Mouse (Mus musculus): ENCODE measurements around the gene Rnf214. TPM values are rescaled to one million over a fixed set of nuclear protein-coding genes. Genes with fewer than 3 reads are reported as not detected.
A peak's percentile ranks its signal among the peaks of the same experiment; 100 is the strongest.
"Not testable (repeated sequence)": the region's sequence is repeated elsewhere in the genome, so short reads cannot be mapped to it uniquely, and the experiment has no call there.

Gene Rnf214
- polyA plus RNA-seq, 1 experiment from 2014 or later = 62.2 TPM

GRCm38 (mm10) chr9:45846891-45847460, 59.7 kb downstream of the Rnf214 start:
- H3K36me3 ChIP-seq = no peaks in the 10 kb centered on the region
- H3K27me3 ChIP-seq = no peaks in the 10 kb centered on the region
- no peak overlapping the region for H3K27ac ChIP-seq
- no peak for ATAC-seq (ENCODE audit: insufficient number of reproducible peaks, insufficient read depth, low FRiP score, low TSS enrichment)
- no peaks in the 10 kb centered on the region for H3K9me3 ChIP-seq
- H3K4me2 ChIP-seq (replicated peaks) = no peak overlapping the region
- 0 out of 2 replicates have a peak, but pooled peaks cover 3% of the 10 kb centered on the region for H3K4me1 ChIP-seq
- 88% methylated on average over 5 of the region's 5 CpGs for WGBS
- no peak overlapping the region for H3K9ac ChIP-seq
- H3K4me3 ChIP-seq = no peak overlapping the region

DNA sequence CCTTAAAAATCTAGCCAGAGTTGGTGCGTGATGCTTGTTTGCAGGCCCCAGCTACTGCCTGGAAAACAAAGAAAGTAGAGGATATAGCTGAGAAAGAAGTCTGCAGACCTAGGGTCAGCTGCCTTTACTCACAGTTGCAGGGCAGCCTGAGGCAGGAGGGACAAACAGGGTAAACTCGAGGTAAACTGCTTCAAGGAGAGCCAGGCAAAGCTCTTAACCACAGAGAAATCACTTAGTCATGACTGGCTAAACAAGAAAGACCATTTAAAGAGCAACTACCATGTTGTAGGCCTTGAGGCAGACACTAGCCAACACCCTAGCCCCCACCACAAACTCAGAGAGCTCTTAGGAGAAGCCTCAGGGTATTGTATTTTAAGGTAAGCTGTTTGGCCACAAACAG, 60.5 kb downstream of the Rnf214 start:
- H3K4me1 ChIP-seq; ATAC-seq (ENCODE audit: insufficient number of reproducible peaks, insufficient read depth, low FRiP score, low TSS enrichment); H3K27me3 ChIP-seq; H3K4me3 ChIP-seq; H3K36me3 ChIP-seq; H3K9ac ChIP-seq; H3K9me3 ChIP-seq; H3K27ac ChIP-seq; H3K4me2 ChIP-seq (replicated peaks): not testable (repeated sequence)
- WGBS = 65% methylated on average over 2 of the region's 2 CpGs

GRCm38 (mm10) chr9:45845541-45845940, 61.2 kb downstream of the Rnf214 start:
- Histone ChIP-seq H3K4me3 (no peak overlapping the region), H3K9me3 (no peaks in the 10 kb centered on the region), H3K36me3 (no peaks in the 10 kb centered on the region), H3K27ac (no peak overlapping the region), H3K9ac (no peak overlapping the region), H3K27me3 (no peaks in the 10 kb centered on the region), H3K4me2 (replicated peaks) (no peak overlapping the region), H3K4me1 (peaks cover 12% of the 10 kb centered on the region; the same call in 1 of the 2 replicates)
- no peak for ATAC-seq (ENCODE audit: insufficient number of reproducible peaks, insufficient read depth, low FRiP score, low TSS enrichment)
- WGBS = 88% methylated on average over 3 of the region's 3 CpGs

DNA sequence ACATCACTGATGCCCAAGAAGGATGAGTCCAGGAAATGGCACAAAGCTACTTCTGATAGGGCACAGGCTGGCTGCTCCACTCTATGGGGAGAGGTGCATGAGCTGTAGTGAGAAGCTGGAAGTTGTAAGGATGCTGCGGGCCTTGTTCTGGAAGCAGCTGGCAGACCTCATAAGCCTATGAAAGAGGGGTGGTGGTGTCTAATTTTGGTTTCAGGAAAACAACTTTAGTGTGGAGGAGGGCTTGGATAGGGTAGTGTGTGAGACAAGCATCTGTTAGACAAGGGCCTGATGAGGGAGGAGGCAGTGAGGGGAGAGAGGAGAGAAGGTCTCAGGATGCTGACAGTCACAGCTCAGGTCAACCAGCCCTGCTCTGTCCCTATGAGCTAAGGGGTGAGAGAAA, 62.9 kb downstream of the Rnf214 start:
- H3K4me3 ChIP-seq = no peak overlapping the region
- H3K27ac ChIP-seq = no peak overlapping the region
- ATAC-seq (ENCODE audit: insufficient number of reproducible peaks, insufficient read depth, low FRiP score, low TSS enrichment) = no peak
- H3K4me1 ChIP-seq = peaks cover 25% of the 10 kb centered on the region
- H3K4me2 ChIP-seq (replicated peaks) = no peak overlapping the region
- H3K9ac ChIP-seq = no peak overlapping the region
- no peaks in the 10 kb centered on the region for H3K36me3 ChIP-seq
- no peaks in the 10 kb centered on the region for H3K9me3 ChIP-seq
- WGBS = 96% methylated on average over 1 of the region's 1 CpGs
- no peaks in the 10 kb centered on the region for H3K27me3 ChIP-seq

DNA sequence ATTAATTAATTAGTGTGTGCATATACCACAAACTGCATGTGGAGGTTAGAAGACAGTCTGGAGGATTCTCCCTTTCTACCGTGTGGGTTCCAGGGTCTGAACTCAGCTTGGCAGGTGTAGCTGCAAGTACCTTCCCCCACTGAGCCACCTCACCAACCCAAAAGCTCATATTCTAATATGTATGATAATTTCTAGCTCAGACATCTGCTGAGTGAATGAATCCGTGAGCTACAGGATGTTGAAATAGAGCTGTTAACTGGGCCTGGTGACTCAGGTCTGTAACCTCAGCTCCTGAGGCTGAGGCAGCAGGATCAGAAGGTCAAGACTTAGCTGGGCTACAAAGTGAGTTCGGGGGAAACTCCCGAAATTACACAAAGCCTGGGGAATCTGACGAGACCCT, 63.7 kb downstream of the Rnf214 start:
- no peak overlapping the region for H3K4me3 ChIP-seq
- no peak for ATAC-seq (ENCODE audit: insufficient number of reproducible peaks, insufficient read depth, low FRiP score, low TSS enrichment)
- H3K36me3 ChIP-seq = no peaks in the 10 kb centered on the region
- peaks cover 25% of the 10 kb centered on the region for H3K4me1 ChIP-seq
- no peak overlapping the region for H3K9ac ChIP-seq
- H3K27ac ChIP-seq = no peak overlapping the region
- H3K9me3 ChIP-seq = no peaks in the 10 kb centered on the region
- WGBS = 84% methylated on average over 5 of the region's 5 CpGs
- no peaks in the 10 kb centered on the region for H3K27me3 ChIP-seq
- H3K4me2 ChIP-seq (replicated peaks) = no peak overlapping the region

DNA sequence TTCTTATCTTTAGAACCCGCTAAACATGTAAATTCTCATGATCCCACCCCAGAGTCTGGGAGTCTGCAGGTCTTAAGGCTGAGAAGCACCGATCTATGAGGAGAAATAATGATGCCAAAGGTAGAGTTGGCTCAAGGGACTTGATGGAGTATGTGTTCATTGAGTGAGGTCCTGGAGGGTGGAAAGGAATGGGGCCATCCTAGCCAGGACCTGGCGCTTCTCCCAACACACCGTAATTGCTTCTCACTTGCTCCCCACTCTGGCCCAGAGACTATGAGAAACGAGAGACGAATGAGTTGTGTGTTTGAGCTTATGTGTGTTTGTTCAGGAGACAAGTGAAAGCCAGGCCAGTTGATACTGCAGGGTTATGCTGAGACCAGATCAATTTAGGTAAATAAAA, 65.3 kb downstream of the Rnf214 start:
- no peak for ATAC-seq (ENCODE audit: insufficient number of reproducible peaks, insufficient read depth, low FRiP score, low TSS enrichment)
- 85% methylated on average over 6 of the region's 6 CpGs for WGBS
- no peaks in the 10 kb centered on the region for H3K9me3 ChIP-seq

GRCm38 (mm10) chr9:45840331-45840730, 66.4 kb downstream of the Rnf214 start:
- Histone ChIP-seq H3K36me3 (no peaks in the 10 kb centered on the region), H3K4me2 (replicated peaks) (peak overlapping the region; percentile 89), H3K9ac (peak overlapping the region; percentile 89), H3K27me3 (no peaks in the 10 kb centered on the region), H3K4me3 (peak overlapping the region; percentile 78), H3K27ac (no peak overlapping the region), H3K4me1 (peaks cover 25% of the 10 kb centered on the region), H3K9me3 (no peaks in the 10 kb centered on the region)
- WGBS = 66% methylated on average over 5 of the region's 5 CpGs
- ATAC-seq (ENCODE audit: insufficient number of reproducible peaks, insufficient read depth, low FRiP score, low TSS enrichment) = no peak

More for the DNA sequence above, 65.3 kb downstream of the Rnf214 start:
- Histone ChIP-seq H3K27ac (no peak overlapping the region), H3K9ac (no peak overlapping the region), H3K4me2 (replicated peaks) (no peak overlapping the region), H3K4me1 (peaks cover 25% of the 10 kb centered on the region), H3K36me3 (no peaks in the 10 kb centered on the region), H3K27me3 (no peaks in the 10 kb centered on the region), H3K4me3 (no peak overlapping the region)

GRCm38 (mm10) chr9:45839982-45840300, 66.8 kb downstream of the Rnf214 start:
- 77% methylated on average over 7 of the region's 7 CpGs for WGBS
- H3K4me2 ChIP-seq (replicated peaks) = peak overlapping the region; percentile 89
- peaks cover 25% of the 10 kb centered on the region for H3K4me1 ChIP-seq
- no peaks in the 10 kb centered on the region for H3K9me3 ChIP-seq
- H3K4me3 ChIP-seq = peak overlapping the region; percentile 78
- no peaks in the 10 kb centered on the region for H3K36me3 ChIP-seq
- H3K9ac ChIP-seq = peak overlapping the region; percentile 89
- ATAC-seq (ENCODE audit: insufficient number of reproducible peaks, insufficient read depth, low FRiP score, low TSS enrichment) = no peak
- no peak overlapping the region for H3K27ac ChIP-seq
- no peaks in the 10 kb centered on the region for H3K27me3 ChIP-seq

GRCm38 (mm10) chr9:45839139-45839981, 67.4 kb downstream of the Rnf214 start:
- peak overlapping the region; percentile 89 for H3K9ac ChIP-seq
- no peak overlapping the region for H3K27ac ChIP-seq
- ATAC-seq (ENCODE audit: insufficient number of reproducible peaks, insufficient read depth, low FRiP score, low TSS enrichment) = 0 out of 2 replicates have a peak, but pooled peaks have one; percentile 11
- 10% methylated on average over 17 of the region's 17 CpGs for WGBS
- H3K4me1 ChIP-seq = peaks cover 25% of the 10 kb centered on the region
- H3K27me3 ChIP-seq = no peaks in the 10 kb centered on the region
- peak overlapping the region; percentile 89 for H3K4me2 ChIP-seq (replicated peaks)
- H3K4me3 ChIP-seq = peak overlapping the region; percentile 78
- no peaks in the 10 kb centered on the region for H3K36me3 ChIP-seq
- no peaks in the 10 kb centered on the region for H3K9me3 ChIP-seq

DNA sequence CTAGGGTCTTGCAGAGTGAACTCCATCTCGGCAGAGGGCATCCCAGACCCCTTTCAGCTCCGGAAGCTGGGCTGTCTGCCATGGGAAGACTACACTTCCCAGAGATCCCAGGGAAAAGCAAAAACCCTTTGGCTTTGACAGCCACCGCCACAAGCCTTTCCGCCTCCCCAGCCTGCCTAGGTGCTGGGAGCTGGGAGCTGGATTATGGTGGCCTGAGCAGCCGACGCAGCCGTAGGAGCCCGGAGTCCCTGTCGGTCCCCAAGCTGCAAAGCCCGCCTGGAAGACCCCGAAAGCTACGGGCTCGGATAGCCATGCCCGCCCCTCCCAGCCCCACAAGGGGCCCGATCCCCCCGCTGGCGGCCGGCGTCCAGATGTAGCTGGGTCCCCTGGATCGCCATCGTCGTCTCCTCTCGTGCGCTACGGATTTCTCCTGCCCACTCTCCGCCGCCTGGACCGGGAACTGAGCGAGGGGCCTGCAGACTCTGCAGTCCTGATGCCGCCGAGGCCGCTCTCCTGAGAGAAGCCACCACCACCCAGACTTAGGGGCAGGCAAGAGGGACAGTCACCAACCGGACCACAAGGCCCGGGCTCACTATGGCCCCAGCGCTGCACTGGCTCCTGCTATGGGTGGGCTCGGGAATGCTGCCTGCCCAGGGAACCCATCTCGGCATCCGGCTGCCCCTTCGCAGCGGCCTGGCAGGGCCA, 68.1 kb downstream of the Rnf214 start, which contains the start of gene Bace1:
TSS of gene Bace1 (plus strand) at position 147 of the 705 bp plus-strand sequence.
- Histone ChIP-seq H3K27ac (0 out of 2 replicates have a peak within 1 kb of the TSS, but pooled peaks have one; percentile 41), H3K4me3 (peak within 1 kb of the TSS; percentile 78), H3K4me1 (peaks cover 25% of the 10 kb centered on the region), H3K9me3 (no peaks in the 10 kb centered on the region), H3K27me3 (no peaks in the 10 kb centered on the region), H3K4me2 (replicated peaks) (peak within 1 kb of the TSS; percentile 89), H3K9ac (peak within 1 kb of the TSS; percentile 89), H3K36me3 (no peaks in the 10 kb centered on the region)
- WGBS = under 1% methylated on average over 39 of the region's 40 CpGs
- ATAC-seq (ENCODE audit: insufficient number of reproducible peaks, insufficient read depth, low FRiP score, low TSS enrichment) = peak; percentile 75

- peak overlapping the region; percentile 89 for H3K4me2 ChIP-seq (replicated peaks)
- H3K9me3 ChIP-seq = no peaks in the 10 kb centered on the region
- peaks cover 25% of the 10 kb centered on the region for H3K4me1 ChIP-seq
- no peaks in the 10 kb centered on the region for H3K27me3 ChIP-seq
- H3K9ac ChIP-seq = no peak overlapping the region
- ATAC-seq (ENCODE audit: insufficient number of reproducible peaks, insufficient read depth, low FRiP score, low TSS enrichment) = no peak
- H3K27ac ChIP-seq = no peak overlapping the region
- 18% methylated on average over 4 of the region's 4 CpGs for WGBS
- H3K4me3 ChIP-seq = peak overlapping the region; percentile 78
- H3K36me3 ChIP-seq = no peaks in the 10 kb centered on the region
These were observed 68.7 kb downstream of the Rnf214 start for GRCm38 (mm10) chr9:45838069-45838433.

- no peaks in the 10 kb centered on the region for H3K9me3 ChIP-seq
- no peak overlapping the region for H3K9ac ChIP-seq
- no peaks in the 10 kb centered on the region for H3K27me3 ChIP-seq
- no peaks in the 10 kb centered on the region for H3K36me3 ChIP-seq
- H3K4me2 ChIP-seq (replicated peaks) = no peak overlapping the region
- H3K4me3 ChIP-seq = no peak overlapping the region
- WGBS = 77% methylated on average over 2 of the region's 2 CpGs
- no peaks in the 10 kb centered on the region for H3K4me1 ChIP-seq
- no peak overlapping the region for H3K27ac ChIP-seq
- ATAC-seq (ENCODE audit: insufficient number of reproducible peaks, insufficient read depth, low FRiP score, low TSS enrichment) = no peak
These were observed 73.2 kb downstream of the Rnf214 start for GRCm38 (mm10) chr9:45833461-45833860.
